Mouse (Mus musculus) right cerebral cortex, postnatal 36 days (tissue): ENCODE results near the gene Qpctl.
A peak's percentile ranks its signal among the peaks of the same experiment; 100 is the strongest.

ENCODE experiments used
- DNase-seq, 2 experiments: peaks; one replicate each; pipeline ENCODE4 v3.0.0; 2022; ENCODE audit warnings: low spot score in 2 of 2, mixed read lengths in 1 of 2

The Qpctl gene

DNA sequence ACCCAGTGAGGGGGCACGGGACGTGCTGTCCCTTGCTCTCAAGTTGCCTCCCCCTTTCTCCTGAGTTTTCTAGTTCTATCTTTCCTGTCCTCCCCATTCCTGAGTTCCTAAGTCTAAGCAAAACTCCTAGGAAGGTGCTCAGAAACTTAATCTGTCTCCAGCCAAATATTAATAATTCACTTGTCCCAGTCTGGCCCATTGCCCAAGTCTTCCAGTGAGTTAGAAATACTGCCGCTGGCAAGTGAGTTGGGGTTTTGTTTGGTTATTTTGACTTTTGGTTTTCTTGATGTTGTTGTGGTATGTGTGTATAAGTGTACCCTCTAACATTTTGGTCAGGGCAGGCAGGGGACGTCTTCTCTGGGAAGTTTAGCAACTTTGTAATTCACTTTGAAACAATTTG is 27.4 kb downstream of the Qpctl start:
- no peak for DNase-seq

DNA sequence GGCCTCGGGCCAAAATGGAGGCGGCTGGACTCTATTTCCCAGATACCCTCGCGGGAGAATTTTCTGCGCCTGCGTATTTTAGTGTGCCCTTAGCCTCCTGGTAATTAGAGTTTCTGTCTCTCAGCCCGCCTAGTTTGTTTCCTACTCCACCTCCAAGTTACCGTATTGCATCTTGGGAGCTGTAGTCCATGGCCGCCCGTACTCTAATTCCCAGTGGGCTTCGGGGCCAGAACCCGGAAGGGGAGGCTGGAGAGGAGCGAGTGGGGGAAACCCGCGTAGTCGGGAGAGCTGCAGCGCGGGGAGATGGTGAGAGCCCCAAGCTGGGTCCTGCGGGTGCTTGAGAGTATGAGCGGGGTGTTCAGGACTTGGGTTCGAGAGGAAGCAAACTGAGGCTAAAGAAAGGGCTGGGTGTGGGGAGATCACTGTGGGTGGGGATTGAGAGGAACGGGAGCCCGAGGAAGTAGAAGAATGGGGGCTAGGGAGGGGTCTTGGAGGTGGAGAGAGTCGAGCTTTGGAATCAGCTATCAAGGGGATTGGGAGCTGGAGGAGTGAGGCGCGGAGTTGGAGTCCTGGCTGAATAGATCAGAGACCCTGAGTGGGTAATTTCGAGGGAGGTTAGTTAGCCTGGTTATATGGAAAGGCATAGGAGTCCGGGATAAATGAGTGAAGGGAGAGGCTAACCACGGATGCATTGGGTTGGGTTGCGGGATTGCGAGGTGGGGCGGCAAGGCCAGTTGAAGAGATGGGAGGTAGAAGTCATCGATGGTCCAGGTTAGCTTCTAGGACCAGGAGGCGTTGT is 29.3 kb downstream of the Qpctl start, which contains the start of gene Fbxo46:
Fbxo46 (plus strand) TSS at position 229 of the 799 bp plus-strand sequence.
- peak; percentile 91 to 95 for DNase-seq

- no peak for DNase-seq
Observed at GRCm38 (mm10) chr7:19119083-19119482, 30.0 kb downstream of the Qpctl start.

DNA sequence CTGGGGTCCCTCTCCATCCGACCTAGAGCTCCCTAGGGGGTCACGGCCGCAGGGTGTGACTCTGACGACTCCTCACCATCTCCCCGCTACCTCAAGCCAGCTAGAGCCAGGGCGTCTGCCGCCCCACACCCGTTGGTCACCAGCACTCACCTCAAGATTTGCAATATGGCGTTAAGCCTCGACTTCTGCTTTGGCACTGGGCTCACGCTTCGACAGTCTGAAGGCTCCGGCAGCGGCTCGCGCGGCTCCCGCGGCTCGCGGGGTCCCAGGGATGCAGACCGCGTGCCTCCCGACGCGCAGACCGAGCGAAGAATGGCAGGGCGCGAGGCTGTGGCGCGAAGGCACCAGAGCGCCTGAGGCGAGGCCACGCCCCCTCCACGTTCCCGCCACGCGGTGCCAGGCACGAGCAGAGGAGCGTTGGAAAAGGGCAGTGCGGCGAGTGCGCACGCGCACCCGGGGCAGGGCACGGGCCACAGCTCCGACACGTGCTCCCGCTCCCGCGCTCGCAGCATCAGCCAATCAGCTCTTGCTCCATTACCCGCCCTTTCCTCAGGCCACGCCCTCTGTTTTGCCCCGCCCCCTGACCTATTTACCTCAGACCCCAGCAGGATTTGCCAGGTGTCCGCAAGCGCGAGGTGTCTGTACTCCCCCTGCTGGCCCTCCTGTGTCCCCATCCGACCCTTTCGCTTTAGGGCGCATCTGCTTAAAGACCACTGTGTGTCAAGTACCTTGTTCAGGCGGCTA is 30.9 kb downstream of the Qpctl start, which contains the start of gene Gm4969:
Gm4969 (minus strand) TSS at position 341 of the 744 bp plus-strand sequence.
- peak in 1 of 2 experiments; percentile 48 for DNase-seq

DNA sequence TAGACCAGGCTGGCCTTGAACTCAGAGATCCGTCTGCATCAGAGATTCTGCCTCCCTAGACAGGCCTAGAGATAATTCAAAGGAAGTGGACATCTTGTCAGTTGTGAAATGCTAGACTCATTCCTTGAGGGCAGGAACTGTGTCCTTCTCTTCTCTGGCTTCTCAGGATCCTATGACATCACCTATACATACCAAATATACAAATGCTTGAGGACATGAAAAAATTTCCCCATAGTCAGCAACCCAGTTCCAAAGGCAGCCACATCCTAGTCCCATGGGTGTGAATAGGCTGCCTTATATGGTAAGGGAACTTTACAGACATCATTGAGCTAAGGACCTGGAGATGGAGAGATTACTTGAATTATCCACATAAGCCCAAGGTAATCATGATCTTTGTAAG is 39.5 kb downstream of the Qpctl start:
- no peak for DNase-seq

DNA sequence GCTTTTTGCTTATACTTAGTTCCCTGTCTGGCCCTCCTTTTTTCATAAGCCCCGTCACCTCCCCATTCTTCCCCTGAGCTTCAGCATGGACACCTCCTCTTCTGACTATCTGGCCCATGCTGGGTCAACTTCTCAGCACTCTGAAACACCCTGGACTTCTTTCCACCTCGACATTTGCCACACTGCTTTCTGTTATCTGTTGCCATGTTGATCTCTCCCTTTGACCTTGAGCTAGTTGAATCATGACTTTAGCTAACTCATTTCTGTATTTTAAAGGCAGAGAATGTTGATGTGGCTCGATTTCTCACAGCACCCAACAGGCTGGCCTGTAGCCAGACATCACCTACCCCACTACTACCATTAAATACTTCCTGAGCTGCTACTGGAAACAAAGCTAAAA is 41.7 kb downstream of the Qpctl start:
- no peak for DNase-seq

GRCm38 (mm10) chr7:19104486-19104885 is 44.6 kb downstream of the Qpctl start:
- DNase-seq = no peak

- DNase-seq = no peak
Observed at GRCm38 (mm10) chr7:19103741-19104140, 45.4 kb downstream of the Qpctl start.

- no peak for DNase-seq
Observed at GRCm38 (mm10) chr7:19100290-19100689, 48.8 kb downstream of the Qpctl start.

DNA sequence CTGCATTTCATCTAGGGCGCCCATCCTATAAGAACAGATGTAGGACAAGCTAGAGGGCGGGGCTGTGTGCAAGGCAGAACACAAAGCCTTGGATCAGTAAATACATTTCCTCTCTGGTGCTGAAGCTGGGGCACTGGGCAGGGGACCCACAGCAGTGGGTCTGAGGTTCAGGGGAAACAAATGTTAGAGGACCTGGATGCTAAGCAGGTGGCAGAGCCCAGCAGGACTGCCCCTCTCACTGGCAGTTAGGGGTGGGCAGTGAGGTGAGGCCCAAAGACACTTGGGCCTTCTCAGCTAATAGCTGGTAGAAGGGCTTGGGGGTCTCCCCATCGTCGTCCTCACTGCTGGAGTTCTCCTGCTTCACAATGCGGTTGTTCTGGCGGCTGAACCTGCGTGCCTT is 50.3 kb downstream of the Qpctl start:
- DNase-seq = no peak

GRCm38 (mm10) chr7:19097863-19098262 is 51.2 kb downstream of the Qpctl start:
- DNase-seq = no peak

GRCm38 (mm10) chr7:19097217-19097616 is 51.9 kb downstream of the Qpctl start:
- DNase-seq = no peak

GRCm38 (mm10) chr7:19096421-19096976 is 52.6 kb downstream of the Qpctl start:
- DNase-seq = no peak

DNA sequence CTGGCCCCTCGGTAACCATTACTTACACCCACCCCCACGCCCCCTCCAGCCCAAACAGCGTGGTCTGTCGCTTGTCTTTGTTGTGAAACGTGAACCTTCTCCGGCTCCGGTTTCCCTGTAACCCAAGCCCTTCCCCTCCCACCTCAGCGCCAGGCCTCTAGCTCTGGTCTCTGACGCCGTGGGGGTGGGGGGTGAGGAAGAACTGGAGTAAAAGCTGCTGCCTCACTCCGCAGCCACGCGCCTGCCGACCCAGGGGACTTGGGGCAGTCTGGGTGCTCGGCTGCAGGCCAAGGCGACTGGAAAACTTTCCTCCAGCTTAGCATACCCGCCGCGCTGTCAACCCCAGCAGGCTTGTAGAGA is 53.4 kb downstream of the Qpctl start:
- DNase-seq = no peak

DNA sequence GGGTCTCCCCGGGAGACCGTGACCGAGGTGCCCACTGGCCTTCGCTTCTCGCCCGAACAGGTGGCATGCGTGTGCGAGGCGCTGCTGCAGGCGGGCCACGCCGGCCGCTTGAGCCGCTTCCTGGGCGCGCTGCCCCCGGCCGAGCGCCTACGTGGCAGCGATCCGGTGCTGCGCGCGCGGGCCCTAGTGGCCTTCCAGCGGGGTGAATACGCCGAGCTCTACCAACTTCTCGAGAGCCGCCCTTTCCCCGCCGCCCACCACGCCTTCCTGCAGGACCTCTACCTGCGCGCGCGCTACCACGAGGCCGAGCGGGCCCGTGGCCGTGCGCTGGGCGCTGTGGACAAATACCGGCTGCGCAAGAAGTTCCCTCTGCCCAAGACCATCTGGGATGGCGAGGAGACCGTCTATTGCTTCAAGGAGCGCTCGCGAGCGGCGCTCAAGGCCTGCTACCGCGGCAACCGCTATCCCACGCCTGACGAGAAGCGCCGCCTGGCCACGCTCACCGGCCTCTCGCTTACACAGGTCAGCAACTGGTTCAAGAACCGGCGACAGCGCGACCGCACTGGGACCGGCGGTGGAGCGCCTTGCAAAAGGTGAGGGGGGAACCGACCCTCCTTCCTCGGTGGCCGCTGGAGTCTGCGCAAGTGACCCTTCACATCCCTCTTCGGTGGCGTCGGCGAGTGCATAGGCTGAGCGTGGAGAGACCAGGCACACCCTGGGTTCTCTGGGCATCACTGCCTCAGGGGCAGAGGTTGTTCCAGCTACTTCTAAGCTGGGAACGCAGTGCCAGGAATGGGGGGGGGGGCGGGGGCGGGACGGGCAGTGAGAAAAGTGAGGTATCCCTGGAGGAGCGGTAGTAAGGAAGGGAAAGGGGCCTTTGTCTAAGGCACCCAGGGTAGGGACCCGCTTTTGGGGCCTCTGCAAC is 54.0 kb downstream of the Qpctl start:
- no peak for DNase-seq

DNA sequence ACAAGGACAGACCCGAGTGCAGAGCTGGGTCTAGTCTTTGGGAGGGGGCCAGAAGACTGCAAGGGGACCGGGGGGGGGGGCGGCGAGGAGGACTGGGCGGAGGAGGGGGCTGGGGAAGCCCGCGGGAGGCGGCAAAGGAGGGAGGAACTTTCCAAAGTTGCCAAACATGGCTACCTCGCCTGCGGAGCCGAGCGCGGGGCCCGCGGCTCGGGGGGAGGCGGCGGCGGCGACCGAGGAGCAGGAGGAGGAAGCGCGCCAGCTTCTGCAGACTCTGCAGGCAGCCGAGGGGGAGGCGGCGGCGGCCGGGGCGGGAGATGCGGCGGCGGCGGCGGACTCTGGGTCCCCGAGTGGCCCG is 54.6 kb downstream of the Qpctl start, which contains the start of gene Six5:
Six5 (plus strand) TSS at position 124 of the 355 bp plus-strand sequence.
- DNase-seq = no peak

- peak; percentile 72 to 81 for DNase-seq
Observed at GRCm38 (mm10) chr7:19093537-19094385, 55.3 kb downstream of the Qpctl start.

GRCm38 (mm10) chr7:19093174-19093521 is 55.9 kb downstream of the Qpctl start:
- DNase-seq = no peak

- DNase-seq = no peak
Observed at GRCm38 (mm10) chr7:19092381-19093173, 56.5 kb downstream of the Qpctl start.

DNA sequence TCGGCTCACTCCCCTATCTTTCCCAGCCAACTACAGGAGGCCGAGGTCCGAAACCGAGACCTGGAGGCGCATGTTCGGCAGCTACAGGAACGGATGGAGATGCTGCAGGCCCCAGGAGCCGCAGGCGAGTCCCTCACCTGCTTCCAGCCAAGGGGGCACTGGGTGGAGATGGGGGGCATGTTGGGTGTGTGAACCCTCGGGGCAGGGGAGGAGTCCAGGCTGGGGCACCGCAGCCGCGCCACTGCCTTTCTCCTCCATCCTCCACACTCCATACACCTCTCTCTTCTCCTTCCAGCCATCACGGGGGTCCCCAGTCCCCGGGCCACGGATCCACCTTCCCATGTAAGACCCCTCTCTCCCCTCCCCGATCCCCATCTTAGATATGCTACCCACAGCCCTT is 57.2 kb downstream of the Qpctl start:
- DNase-seq = no peak
